Mouse (Mus musculus): Measurements from ENCODE around the gene Tmsb10. TPM values are rescaled to one million over a fixed set of nuclear protein-coding genes. Genes with fewer than 3 reads are reported as not detected.
A peak's percentile ranks its signal among the peaks of the same experiment; 100 is the strongest.

Tmsb10 gene
- total and polyA plus RNA-seq, 3 experiments: 29.8 to 96.5 (median 73.8) TPM

- 15% methylated on average over 9 of the region's 9 CpGs for WGBS
- intact Hi-C loops (cut with DNase I): no loop called here
- no peaks in the 10 kb centered on the region for H3K27me3 ChIP-seq (ENCODE audit: control insufficient read depth, insufficient read depth, low read length)
- no peak for TF ChIP-seq POLR2A (IDR thresholded peaks at IDR 0.05; ENCODE audit: insufficient read depth, low read depth, low read length)
- no peak for TF ChIP-seq CTCF (IDR thresholded peaks at IDR 0.05)
- peak; percentile 49 to 76 for DNase-seq
- H3K27ac ChIP-seq: peak overlapping the region; percentile 13; the same call in 1 of the 2 replicates
- peaks cover 5% of the 10 kb centered on the region for H3K4me1 ChIP-seq (ENCODE audit: control insufficient read depth, insufficient read depth, low read length)
- no peaks in the 10 kb centered on the region for H3K36me3 ChIP-seq (ENCODE audit: control insufficient read depth, insufficient read depth, low read length)
- H3K9ac ChIP-seq (ENCODE audit: low read depth, low read length): no peak overlapping the region
- no peaks in the 10 kb centered on the region for H3K79me2 ChIP-seq (replicated peaks; ENCODE audit: control insufficient read depth, insufficient read depth, low read length)
- H3K4me3 ChIP-seq: no peak overlapping the region
Measured at GRCm38 (mm10) chr6:72926755-72927482, 31.6 kb downstream of the Tmsb10 start.

DNA sequence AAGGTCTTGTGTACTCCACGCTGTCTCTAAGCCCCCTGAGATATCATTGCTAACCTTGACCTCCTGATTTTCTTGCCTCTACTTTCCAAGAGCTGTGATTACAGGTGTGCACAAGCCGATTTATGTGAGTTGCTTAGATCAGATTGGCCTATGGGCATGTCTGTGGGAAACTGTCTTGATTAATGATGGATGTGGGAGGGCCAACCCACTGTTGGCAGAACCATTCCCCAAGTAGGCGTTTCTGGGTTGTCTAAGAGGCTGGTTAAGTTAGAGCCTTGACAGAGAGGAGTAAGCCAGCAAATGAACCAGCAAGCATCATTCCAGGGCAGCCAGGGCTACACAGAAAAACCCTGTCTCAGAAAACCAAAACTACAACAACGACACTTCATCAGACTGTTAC is 32.5 kb downstream of the Tmsb10 start:
- no peak for TF ChIP-seq CTCF (IDR thresholded peaks at IDR 0.05)
- no peak for TF ChIP-seq POLR2A (IDR thresholded peaks at IDR 0.05; ENCODE audit: insufficient read depth, low read depth, low read length)
- TF ChIP-seq EP300 (IDR thresholded peaks at IDR 0.05; ENCODE audit: insufficient read depth, low read depth, low read length): no peak
- Histone ChIP-seq H3K4me3 (no peak overlapping the region), H3K4me1 (ENCODE audit: control insufficient read depth, insufficient read depth, low read length) (peaks cover 5% of the 10 kb centered on the region), H3K27me3 (ENCODE audit: control insufficient read depth, insufficient read depth, low read length) (no peaks in the 10 kb centered on the region), H3K27ac (no peak overlapping the region), H3K79me2 (replicated peaks; ENCODE audit: control insufficient read depth, insufficient read depth, low read length) (no peaks in the 10 kb centered on the region), H3K36me3 (ENCODE audit: control insufficient read depth, insufficient read depth, low read length) (no peaks in the 10 kb centered on the region), H3K9ac (ENCODE audit: low read depth, low read length) (no peak overlapping the region)
- DNase-seq: no peak
- 86% methylated on average over 4 of the region's 4 CpGs for WGBS
- intact Hi-C loops (cut with DNase I): no loop called here

DNA sequence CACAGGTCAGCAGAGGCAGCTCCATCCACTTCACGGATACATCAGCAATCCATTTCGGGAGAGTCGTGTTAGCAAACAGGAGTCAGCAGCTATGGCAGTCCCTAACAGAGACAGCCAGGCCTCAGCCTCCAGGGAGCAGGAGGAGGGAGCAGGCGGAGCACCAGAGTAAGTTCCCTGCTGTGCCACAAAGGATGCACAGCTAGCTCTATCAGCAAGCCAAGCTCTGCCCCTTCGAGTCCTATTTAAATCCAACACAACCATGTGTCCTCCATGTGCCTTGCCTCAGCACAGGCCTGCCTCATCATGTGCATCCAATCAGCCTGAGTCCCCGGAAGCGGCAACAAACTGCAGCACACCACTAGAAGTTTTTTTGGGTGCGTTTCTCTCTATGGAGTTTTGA is 35.2 kb downstream of the Tmsb10 start:
- no peak for DNase-seq
- 85% methylated on average over 8 of the region's 8 CpGs for WGBS
- peaks cover 5% of the 10 kb centered on the region for H3K4me1 ChIP-seq (ENCODE audit: control insufficient read depth, insufficient read depth, low read length)
- H3K27me3 ChIP-seq (ENCODE audit: control insufficient read depth, insufficient read depth, low read length): no peaks in the 10 kb centered on the region
- H3K36me3 ChIP-seq (ENCODE audit: control insufficient read depth, insufficient read depth, low read length): no peaks in the 10 kb centered on the region
- intact Hi-C loops (cut with DNase I): no loop called here
- TF ChIP-seq CTCF (IDR thresholded peaks at IDR 0.05): no peak
- no peak for TF ChIP-seq EP300 (IDR thresholded peaks at IDR 0.05; ENCODE audit: insufficient read depth, low read depth, low read length)
- TF ChIP-seq POLR2A (IDR thresholded peaks at IDR 0.05; ENCODE audit: insufficient read depth, low read depth, low read length): no peak
- H3K4me3 ChIP-seq: no peak overlapping the region
- no peaks in the 10 kb centered on the region for H3K79me2 ChIP-seq (replicated peaks; ENCODE audit: control insufficient read depth, insufficient read depth, low read length)
- no peak overlapping the region for H3K27ac ChIP-seq
- H3K9ac ChIP-seq (ENCODE audit: low read depth, low read length): no peak overlapping the region

DNA sequence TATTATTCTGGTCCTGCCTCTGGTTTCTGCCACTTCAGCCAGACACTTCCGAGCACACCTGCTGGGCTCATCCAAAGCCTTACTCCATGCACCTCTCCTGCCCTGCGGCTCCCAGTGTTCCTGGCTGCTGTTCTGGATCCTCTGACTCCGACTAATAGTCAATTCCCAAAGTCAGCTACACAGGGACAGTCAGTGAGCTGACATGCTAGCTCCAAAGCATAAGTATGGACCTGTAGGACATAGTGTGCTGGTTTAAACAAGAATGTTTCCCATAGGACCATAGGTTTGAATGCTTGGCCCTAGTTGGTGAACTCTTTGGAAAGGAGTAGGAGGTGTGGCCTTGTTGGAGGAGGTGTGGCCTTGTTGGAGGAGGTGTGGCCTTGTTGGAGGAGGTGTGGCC is 37.5 kb downstream of the Tmsb10 start:
- 96% methylated on average over 3 of the region's 3 CpGs for WGBS
- TF ChIP-seq CTCF (IDR thresholded peaks at IDR 0.05): no peak
- TF ChIP-seq POLR2A (IDR thresholded peaks at IDR 0.05; ENCODE audit: insufficient read depth, low read depth, low read length): no peak
- no peak for TF ChIP-seq EP300 (IDR thresholded peaks at IDR 0.05; ENCODE audit: insufficient read depth, low read depth, low read length)
- Histone ChIP-seq H3K79me2 (replicated peaks; ENCODE audit: control insufficient read depth, insufficient read depth, low read length) (no peaks in the 10 kb centered on the region), H3K9ac (ENCODE audit: low read depth, low read length) (no peak overlapping the region), H3K36me3 (ENCODE audit: control insufficient read depth, insufficient read depth, low read length) (no peaks in the 10 kb centered on the region), H3K4me3 (no peak overlapping the region), H3K27me3 (ENCODE audit: control insufficient read depth, insufficient read depth, low read length) (no peaks in the 10 kb centered on the region), H3K4me1 (ENCODE audit: control insufficient read depth, insufficient read depth, low read length) (no peaks in the 10 kb centered on the region), H3K27ac (no peak overlapping the region)
- intact Hi-C loops (cut with DNase I): no loop called here
- no peak for DNase-seq

DNA sequence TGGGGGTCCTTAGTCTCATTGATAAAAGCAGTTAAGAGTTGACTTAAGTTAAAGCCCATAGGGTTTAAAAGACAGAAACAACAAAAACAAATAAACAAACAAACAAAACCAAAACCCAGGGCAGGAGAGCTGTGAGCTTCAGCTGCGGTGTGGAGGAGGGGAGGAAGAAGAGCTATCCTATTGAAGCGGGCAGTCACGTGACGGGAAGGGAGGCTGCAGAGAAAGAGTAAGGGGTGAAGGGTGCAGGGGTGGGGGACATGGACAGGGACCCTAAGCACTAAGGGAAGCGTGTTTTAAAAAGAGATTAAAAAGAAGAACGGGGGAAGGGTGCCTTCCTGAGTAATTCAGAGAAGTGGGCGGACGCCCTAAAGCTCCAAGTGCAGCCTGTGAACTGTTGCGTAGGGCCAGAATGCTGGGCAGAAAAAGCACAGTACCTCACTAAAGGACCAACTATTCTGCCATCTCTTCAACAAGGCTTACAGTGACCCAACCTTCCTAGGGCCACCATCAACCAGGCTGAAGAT is 40.0 kb downstream of the Tmsb10 start:
- TF ChIP-seq POLR2A (IDR thresholded peaks at IDR 0.05; ENCODE audit: insufficient read depth, low read depth, low read length): no peak
- TF ChIP-seq EP300 (IDR thresholded peaks at IDR 0.05; ENCODE audit: insufficient read depth, low read depth, low read length): no peak
- no peak for TF ChIP-seq CTCF (IDR thresholded peaks at IDR 0.05)
- no peaks in the 10 kb centered on the region for H3K4me1 ChIP-seq (ENCODE audit: control insufficient read depth, insufficient read depth, low read length)
- H3K27me3 ChIP-seq (ENCODE audit: control insufficient read depth, insufficient read depth, low read length): no peaks in the 10 kb centered on the region
- intact Hi-C loops (cut with DNase I): no loop called here
- no peaks in the 10 kb centered on the region for H3K79me2 ChIP-seq (replicated peaks; ENCODE audit: control insufficient read depth, insufficient read depth, low read length)
- no peak for DNase-seq
- WGBS: 72% methylated on average over 9 of the region's 9 CpGs
- H3K9ac ChIP-seq (ENCODE audit: low read depth, low read length): no peak overlapping the region
- no peaks in the 10 kb centered on the region for H3K36me3 ChIP-seq (ENCODE audit: control insufficient read depth, insufficient read depth, low read length)
- H3K4me3 ChIP-seq: no peak overlapping the region
- no peak overlapping the region for H3K27ac ChIP-seq

DNA sequence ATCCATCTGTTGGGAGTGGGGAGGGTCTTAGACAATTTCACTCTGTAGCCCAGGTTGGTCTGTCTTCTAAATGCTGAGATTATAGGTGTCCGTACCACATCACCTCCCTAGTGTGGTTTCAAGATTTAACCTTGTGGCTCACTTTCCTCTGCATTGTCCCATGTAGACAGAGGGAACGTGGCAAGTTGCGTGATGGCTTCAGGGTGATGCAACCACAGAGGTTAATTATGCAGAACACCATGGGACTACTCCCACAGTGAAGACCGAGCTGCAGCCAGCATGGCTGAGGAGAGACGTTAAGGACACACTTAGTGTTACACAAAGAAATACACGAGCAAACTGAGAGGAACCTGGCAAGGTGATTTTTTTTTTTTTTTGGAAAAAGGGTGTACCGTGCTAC is 42.2 kb downstream of the Tmsb10 start:
- no peak overlapping the region for H3K27ac ChIP-seq
- intact Hi-C loops (cut with DNase I): no loop called here
- H3K27me3 ChIP-seq (ENCODE audit: control insufficient read depth, insufficient read depth, low read length): no peaks in the 10 kb centered on the region
- no peak overlapping the region for H3K4me3 ChIP-seq
- no peak for TF ChIP-seq EP300 (IDR thresholded peaks at IDR 0.05; ENCODE audit: insufficient read depth, low read depth, low read length)
- TF ChIP-seq CTCF (IDR thresholded peaks at IDR 0.05): no peak
- no peak for TF ChIP-seq POLR2A (IDR thresholded peaks at IDR 0.05; ENCODE audit: insufficient read depth, low read depth, low read length)
- WGBS: 89% methylated on average over 7 of the region's 7 CpGs
- no peak overlapping the region for H3K9ac ChIP-seq (ENCODE audit: low read depth, low read length)
- no peaks in the 10 kb centered on the region for H3K36me3 ChIP-seq (ENCODE audit: control insufficient read depth, insufficient read depth, low read length)
- no peaks in the 10 kb centered on the region for H3K79me2 ChIP-seq (replicated peaks; ENCODE audit: control insufficient read depth, insufficient read depth, low read length)
- no peaks in the 10 kb centered on the region for H3K4me1 ChIP-seq (ENCODE audit: control insufficient read depth, insufficient read depth, low read length)
- no peak for DNase-seq

Measured in heart, adult 2 months (tissue).